Mouse (Mus musculus) CH12.LX (cell line): ENCODE results near the gene Mettl18. TPM values are rescaled to one million over a fixed set of nuclear protein-coding genes. Genes with fewer than 3 reads are reported as not detected.

Experiments used
- DNase-seq: peaks from one replicate; pipeline ENCODE4 v3.0.0-alpha.2; 2013; ENCODE audit errors: extremely low read depth
- H3K27ac ChIP-seq: 2 replicates; pipeline ENCODE4 v1.5.1; 2012; ENCODE audit warnings: low read depth, mild to moderate bottlenecking, control low read depth, moderate library complexity; ENCODE audit not compliant: insufficient read depth
- H3K27me3 ChIP-seq: replicated peaks from 2 replicates; pipeline ENCODE3; 2012; ENCODE audit warnings: inconsistent platforms
- H3K36me3 ChIP-seq, 2 experiments: replicated peaks in 1 of 2; 2 replicates each; pipeline versions ENCODE3 to v1.6.1; 2012; ENCODE audit warnings: inconsistent platforms in 1 of 2, low read length in 1 of 2, mild to moderate bottlenecking in 1 of 2, mixed read lengths in 1 of 2, moderate library complexity in 1 of 2; ENCODE audit not compliant: control insufficient read depth in 1 of 2, insufficient read depth in 1 of 2
- H3K4me1 ChIP-seq, 2 experiments: 2 replicates each; pipeline ENCODE4 v1.6.1; 2012; ENCODE audit warnings: inconsistent platforms in 1 of 2, moderate library complexity in 1 of 2; ENCODE audit not compliant: insufficient read depth in 2 of 2, control insufficient read depth in 1 of 2
- H3K4me2 ChIP-seq: 2 replicates; pipeline ENCODE4 v1.6.1; 2012; ENCODE audit warnings: low read depth, mild to moderate bottlenecking, control low read depth; ENCODE audit not compliant: poor library complexity, insufficient read depth, severe bottlenecking
- H3K4me3 ChIP-seq, 3 experiments: fragments of 150-350 bp in 1 of 3; sonication (generic) in 1 of 3; replicated peaks in 1 of 3; 2 replicates each; pipeline versions ENCODE3 to v1.5.1; 2011 to 2012; ENCODE audit warnings: low read depth in 2 of 3, low read length in 2 of 3, mild to moderate bottlenecking in 2 of 3, moderate library complexity in 2 of 3, control low read depth in 1 of 3, improper control_type of control experiment in 1 of 3, inconsistent platforms in 1 of 3, mixed read lengths in 1 of 3; ENCODE audit not compliant: poor library complexity in 1 of 3
- H3K79me2 ChIP-seq: replicated peaks from 2 replicates; pipeline ENCODE4 v1.6.1; 2012; ENCODE audit warnings: mild to moderate bottlenecking, moderate library complexity; ENCODE audit not compliant: control insufficient read depth, poor library complexity, insufficient read depth, severe bottlenecking; ENCODE audit errors: extremely low read depth
- H3K9ac ChIP-seq: 2 replicates; pipeline ENCODE4 v1.6.1; 2012; ENCODE audit warnings: low read depth, mild to moderate bottlenecking, control low read depth, moderate library complexity; ENCODE audit not compliant: insufficient read depth
- H3K9me3 ChIP-seq: replicated peaks from 2 replicates; pipeline ENCODE3; 2012; ENCODE audit warnings: low read length, inconsistent platforms, mixed read lengths
- CHD2 ChIP-seq: IDR thresholded peaks from 2 replicates; pipeline ENCODE4 v1.6.1; 2011; ENCODE audit warnings: low read length, improper control_type of control experiment
- CTCF ChIP-seq, 2 experiments: IDR thresholded peaks in 1 of 2; conservative IDR thresholded peaks in 1 of 2; 2 replicates each; pipeline ENCODE4 v1.5.1; 2011 to 2012; ENCODE audit warnings: low read depth in 2 of 2, low read length in 2 of 2, improper control_type of control experiment in 1 of 2, inconsistent platforms in 1 of 2, mild to moderate bottlenecking in 1 of 2, moderate library complexity in 1 of 2
- EP300 ChIP-seq: IDR thresholded peaks from 2 replicates; pipeline ENCODE4 v1.6.1; 2011; ENCODE audit warnings: low read length, improper control_type of control experiment
- IRF4 ChIP-seq: IDR thresholded peaks from 2 replicates; pipeline ENCODE4 v1.6.1; 2014; ENCODE audit warnings: low read depth, mild to moderate bottlenecking, inconsistent platforms, low read length, improper control_type of control experiment
- MAFK ChIP-seq: IDR thresholded peaks from 2 replicates; pipeline ENCODE4 v1.6.1; 2011; ENCODE audit warnings: low read length, improper control_type of control experiment; ENCODE audit not compliant: insufficient replicate concordance
- MAX ChIP-seq: IDR thresholded peaks from 2 replicates; pipeline ENCODE4 v1.6.1; 2011; ENCODE audit warnings: low read length, improper control_type of control experiment
- MEF2A ChIP-seq: IDR thresholded peaks from 2 replicates; pipeline ENCODE4 v1.6.1; 2014; ENCODE audit warnings: low read depth, mild to moderate bottlenecking, inconsistent platforms, low read length, improper control_type of control experiment, borderline replicate concordance
- MXI1 ChIP-seq: IDR thresholded peaks from 2 replicates; pipeline ENCODE4 v1.6.1; 2011; ENCODE audit warnings: mild to moderate bottlenecking, low read depth, low read length, improper control_type of control experiment
- MYC ChIP-seq: IDR thresholded peaks from 2 replicates; pipeline ENCODE4 v1.6.1; 2011; ENCODE audit warnings: low read depth, mild to moderate bottlenecking, improper control_type of control experiment, low read length
- NELFE ChIP-seq: IDR thresholded peaks from 2 replicates; pipeline ENCODE4 v1.6.1; 2011; ENCODE audit warnings: low read depth, low read length, improper control_type of control experiment
- NRF1 ChIP-seq: IDR thresholded peaks from 2 replicates; pipeline ENCODE4 v1.6.1; 2014; ENCODE audit warnings: low read depth, mild to moderate bottlenecking, inconsistent platforms, low read length, improper control_type of control experiment, moderate library complexity
- PAX5 ChIP-seq: IDR thresholded peaks from 2 replicates; pipeline ENCODE4 v1.6.1; 2012; ENCODE audit warnings: low read length, inconsistent platforms, mixed read lengths
- POLR2A ChIP-seq: IDR thresholded peaks from 2 replicates; pipeline ENCODE4 v1.6.1; 2011; ENCODE audit warnings: low read depth, mild to moderate bottlenecking, improper control_type of control experiment, low read length
- SMC3 ChIP-seq: IDR thresholded peaks from 2 replicates; pipeline ENCODE4 v1.6.1; 2011; ENCODE audit warnings: low read depth, low read length, improper control_type of control experiment
- TBP ChIP-seq: conservative IDR thresholded peaks from 2 replicates; pipeline ENCODE4 v1.6.1; 2011; ENCODE audit warnings: low read depth, low read length, improper control_type of control experiment
- TCF12 ChIP-seq: IDR thresholded peaks from 2 replicates; pipeline ENCODE4 v1.6.1; 2014; ENCODE audit warnings: low read depth, mild to moderate bottlenecking, inconsistent platforms, low read length, improper control_type of control experiment
- USF1 ChIP-seq: IDR thresholded peaks from 2 replicates; pipeline ENCODE4 v1.6.1; 2014; ENCODE audit warnings: low read depth, mild to moderate bottlenecking, inconsistent platforms, low read length, improper control_type of control experiment
- USF2 ChIP-seq: conservative IDR thresholded peaks from 2 replicates; pipeline ENCODE4 v1.6.1; 2011; ENCODE audit warnings: low read depth, low read length, improper control_type of control experiment
- ZC3H11A ChIP-seq: IDR thresholded peaks from 2 replicates; pipeline ENCODE4 v1.6.1; 2012; ENCODE audit warnings: low read depth, mild to moderate bottlenecking, inconsistent platforms, low read length, improper control_type of control experiment
- ZKSCAN1 ChIP-seq: IDR thresholded peaks from 2 replicates; pipeline ENCODE4 v1.6.1; 2012; ENCODE audit warnings: low read depth, inconsistent platforms, low read length, improper control_type of control experiment, borderline replicate concordance
- ZMIZ1 ChIP-seq: IDR thresholded peaks from 2 replicates; pipeline ENCODE4 v1.6.1; 2012; ENCODE audit warnings: low read depth, mild to moderate bottlenecking, inconsistent platforms, low read length, improper control_type of control experiment
- ZNF384 ChIP-seq: IDR thresholded peaks from 2 replicates; pipeline ENCODE4 v1.6.1; 2012; ENCODE audit warnings: low read depth, low read length, improper control_type of control experiment, inconsistent platforms
- dilution Hi-C: fragments of 300-500 bp; cut with MboI; formaldehyde crosslinking; loops from 2 replicates; pipeline ENCODE4 v1.14.3; 2020; ENCODE audit warnings: low sequenced_read_pairs; ENCODE audit not compliant: extremely low pct_unique_long_range_greater_than_20kb, extremely low pct_ligation_motif_present
- in situ Hi-C: fragments of 300-500 bp; cut with MboI; formaldehyde crosslinking; loops from 3 replicates; pipeline ENCODE4 v1.14.3; 2019; ENCODE audit warnings: low sequenced_read_pairs, low pct_ligation_motif_present, low pct_unique_long_range_greater_than_20kb, mixed read lengths
- polyA plus RNA-seq: library from polyadenylated mRNA; unstranded; fragments of >175 nt; gene quantifications from 2 replicates; pipeline ENCODE4 v1.2.1, GENCODE M21; 2012; ENCODE audit warnings: low read depth; ENCODE audit not compliant: insufficient read length
- total RNA-seq, 2 experiments: library from RNA; depleted of rRNA; stranded (reverse); fragments of 300-350 nt in 1 of 2; fragments of >200 nt in 1 of 2; gene quantifications; 2 replicates each; pipeline ENCODE4 v1.2.3; 2012 to 2014

Mettl18 gene
- total and polyA plus RNA-seq, 3 experiments = 6.7 to 19.2 (median 10.7) TPM

DNA sequence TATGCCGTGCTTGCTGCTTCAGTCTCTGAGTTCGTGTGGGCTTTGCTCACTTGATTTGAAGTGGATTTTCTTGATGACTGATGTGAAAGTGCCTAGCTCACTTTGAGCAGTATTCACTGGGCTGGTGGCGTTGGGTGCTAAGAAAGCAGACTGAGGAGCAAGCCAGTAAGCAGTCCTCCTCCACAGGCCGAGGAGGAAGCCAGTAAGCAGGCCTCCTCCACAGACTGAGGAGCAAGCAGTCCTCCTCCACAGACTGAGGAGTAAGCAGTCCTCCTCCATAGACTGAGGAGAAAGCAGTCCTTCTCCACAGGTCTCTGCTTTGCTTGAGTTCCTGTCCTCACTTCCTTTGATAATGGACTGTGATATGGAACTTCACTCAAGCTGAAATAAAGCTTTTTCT is 2.3 kb upstream of the Mettl18 start:
- Histone ChIP-seq H3K36me3 (peaks cover 7 to 27% of the 10 kb centered on the region in 2 experiments), H3K4me1 (peaks cover 0 to 20% of the 10 kb centered on the region in 2 experiments; a peak in 2 of 4 replicates), H3K9me3 (no peaks in the 10 kb centered on the region), H3K4me2 (no peak overlapping the region), H3K79me2 (peaks cover 6% of the 10 kb centered on the region; the same call in 1 of the 2 replicates), H3K27ac (no peak overlapping the region), H3K27me3 (no peaks in the 10 kb centered on the region), H3K9ac (no peak overlapping the region), H3K4me3 (no peak overlapping the region)
- dilution Hi-C loops (no loop called here), in situ Hi-C loops (no loop called here)
- TF ChIP-seq NELFE (no peak), USF2 (no peak), POLR2A (no peak), MAX (no peak), EP300 (no peak), ZKSCAN1 (no peak), PAX5 (no peak), IRF4 (no peak), SMC3 (no peak), MYC (no peak), CHD2 (no peak), ZNF384 (no peak), ZC3H11A (no peak)
- DNase-seq = no peak

DNA sequence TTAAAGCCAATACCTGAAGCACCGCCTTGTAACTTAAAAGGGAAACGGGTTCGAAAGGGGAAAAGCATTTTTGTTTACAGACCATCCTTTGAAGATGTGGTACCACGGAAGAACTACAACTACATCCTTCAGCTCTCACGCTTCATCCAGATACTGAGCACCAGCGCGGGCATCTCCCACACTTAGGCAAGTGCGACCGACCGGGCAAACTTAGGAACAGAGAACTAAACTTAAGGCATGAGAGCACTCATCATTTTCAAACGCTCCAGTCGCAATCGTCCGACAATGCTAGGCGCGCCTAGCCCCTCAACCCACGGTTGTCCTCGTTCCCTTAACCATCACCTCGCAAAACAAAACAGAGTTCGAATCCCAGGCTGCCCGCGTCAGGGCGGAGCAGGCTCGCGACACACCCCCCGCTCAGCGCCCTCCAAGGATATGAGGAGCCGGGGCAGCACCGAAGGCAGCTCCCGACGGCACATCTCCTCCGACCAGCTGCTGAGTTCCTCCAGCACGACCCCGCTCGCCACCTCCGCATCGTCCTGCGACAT is 442 bp upstream of the Mettl18 start:
- Histone ChIP-seq H3K4me1 (peaks cover 0 to 25% of the 10 kb centered on the region in 2 experiments; a peak in 2 of 4 replicates), H3K9me3 (no peaks in the 10 kb centered on the region), H3K36me3 (peaks cover 2 to 22% of the 10 kb centered on the region in 2 experiments), H3K4me2 (peak overlapping the region; percentile 37), H3K27me3 (no peaks in the 10 kb centered on the region), H3K4me3 (peak overlapping the region; percentile 72 to 85 (median 82)), H3K79me2 (peaks cover 6% of the 10 kb centered on the region; the same call in 1 of the 2 replicates), H3K9ac (peak overlapping the region; percentile 54; the same call in 1 of the 2 replicates), H3K27ac (peak overlapping the region; percentile 12; the same call in 1 of the 2 replicates)
- DNase-seq = no peak
- in situ Hi-C loops (no loop called here), dilution Hi-C loops (no loop called here)
- TF ChIP-seq SMC3 = no peak
- TF ChIP-seq ZMIZ1 = 0 out of 2 replicates have a peak, but pooled peaks have one; percentile 53
- TF ChIP-seq NRF1 = no peak
- TF ChIP-seq USF2 = no peak
- no peak for TF ChIP-seq USF1
- no peak for TF ChIP-seq POLR2A
- 0 out of 2 replicates have a peak, but pooled peaks have one; percentile 80 for TF ChIP-seq MXI1
- TF ChIP-seq CTCF (conservative IDR thresholded peaks at IDR 0.05 in 1 of 2, IDR thresholded peaks at IDR 0.05 in 1 of 2; ENCODE audit: low read depth in 2 of 2, low read length in 2 of 2) = no peak
- TF ChIP-seq MAFK = no peak
- no peak for TF ChIP-seq EP300
- no peak for TF ChIP-seq MEF2A
- TF ChIP-seq ZNF384 = no peak
- TF ChIP-seq TCF12 = no peak
- no peak for TF ChIP-seq TBP
